Mouse (Mus musculus): ENCODE results near the gene Gm13277.
"Not testable (repeated sequence)": the region's sequence is repeated elsewhere in the genome, so short reads cannot be mapped to it uniquely, and the experiment has no call there.

The Gm13277 gene

GRCm38 (mm10) chr4:88788402-88788801, at the start of gene Gm13277:
Gene Gm13277, plus strand, starts transcription at chr4:88788632.
- not testable (repeated sequence) for DNase-seq (ENCODE audit: low read depth, low spot score)

DNA sequence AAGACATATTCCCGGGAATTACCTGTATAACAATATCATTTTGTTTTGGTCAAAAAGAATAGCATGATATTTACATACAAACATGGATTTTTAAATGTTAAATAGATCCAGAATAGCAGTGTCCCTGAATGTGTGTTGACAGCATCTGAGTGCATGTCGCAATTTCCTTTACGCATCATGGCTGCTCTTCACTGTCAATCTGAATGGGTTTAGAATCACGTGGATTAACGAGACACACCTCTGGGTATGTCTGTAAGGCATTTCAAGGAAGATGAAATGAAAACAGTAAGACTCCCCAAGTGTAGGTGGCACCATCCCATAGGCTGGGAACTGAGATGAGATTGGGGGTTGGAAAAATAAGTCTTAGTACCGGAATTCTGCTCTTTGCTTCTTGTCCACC, 49.4 kb upstream of the Gm13277 start:
- no peak for DNase-seq (ENCODE audit: low read depth, low spot score)

DNA sequence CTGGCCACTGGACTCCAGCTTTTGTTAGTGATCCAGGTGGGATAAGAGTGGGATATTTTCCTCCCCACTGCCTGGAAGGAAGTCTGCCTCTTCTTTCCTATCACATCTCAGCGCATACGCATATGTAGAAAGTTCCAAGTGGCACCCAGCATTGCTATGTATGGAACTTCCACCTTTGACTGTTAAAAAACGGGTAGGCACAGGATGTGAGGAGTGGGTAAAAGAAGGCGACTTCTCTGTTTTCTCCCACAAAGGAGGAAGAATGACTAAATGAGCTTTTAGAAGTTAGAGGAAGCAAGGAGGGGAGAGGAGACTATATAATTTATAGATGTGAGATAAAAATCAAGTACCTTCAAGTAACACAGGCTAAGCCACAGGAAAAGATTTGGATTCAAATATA, 47.0 kb upstream of the Gm13277 start:
- no peak for DNase-seq (ENCODE audit: low read depth, low spot score)

DNA sequence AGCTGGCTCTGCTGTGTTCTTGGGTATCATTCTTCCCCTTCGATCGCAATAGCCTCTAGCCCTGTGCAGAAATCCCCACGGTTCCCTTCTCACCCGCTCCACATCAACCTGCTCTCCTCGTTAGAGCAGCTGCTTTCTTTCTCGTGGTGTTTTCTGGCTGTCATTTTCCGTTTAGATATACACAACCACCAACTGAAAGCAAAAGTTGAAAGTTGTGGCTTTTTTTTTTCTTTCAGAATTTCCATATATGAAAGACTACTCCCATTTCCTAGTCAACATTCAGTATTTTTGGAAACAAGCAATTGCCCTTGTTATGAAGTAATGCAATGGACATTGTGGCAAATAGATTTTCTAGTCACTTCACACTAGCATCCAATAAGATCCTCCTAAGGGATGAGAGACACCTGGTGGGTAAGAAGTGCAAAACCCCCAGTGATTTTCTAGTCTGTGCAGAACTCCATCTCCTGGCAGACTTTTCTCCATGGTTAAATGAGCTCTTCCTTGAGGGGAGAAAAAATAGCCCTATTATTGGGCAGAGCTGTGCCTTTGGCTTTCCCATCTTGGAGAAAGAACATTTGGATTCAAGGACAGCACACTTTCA, 45.6 kb upstream of the Gm13277 start:
- DNase-seq (ENCODE audit: low read depth, low spot score), result no peak

DNA sequence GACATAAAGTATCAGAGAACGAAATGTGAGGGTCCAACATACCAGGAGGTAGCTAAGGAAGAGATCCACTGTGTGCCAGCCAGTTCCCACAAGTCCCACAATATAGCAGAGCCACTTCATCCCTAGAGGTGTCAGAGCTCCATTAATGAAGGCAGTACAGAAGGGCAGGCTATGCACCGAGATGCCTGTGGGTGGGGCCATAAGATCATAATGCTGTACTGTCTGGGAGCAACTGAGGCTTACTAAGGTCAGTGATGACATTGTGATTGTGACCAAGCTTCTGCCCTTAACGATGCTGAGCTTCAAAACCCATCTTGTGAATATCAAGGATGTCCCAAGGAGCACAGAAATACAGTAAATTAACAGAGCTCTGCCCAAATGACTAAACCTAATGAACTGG, 44.2 kb upstream of the Gm13277 start:
- DNase-seq (ENCODE audit: low read depth, low spot score), result no peak

DNA sequence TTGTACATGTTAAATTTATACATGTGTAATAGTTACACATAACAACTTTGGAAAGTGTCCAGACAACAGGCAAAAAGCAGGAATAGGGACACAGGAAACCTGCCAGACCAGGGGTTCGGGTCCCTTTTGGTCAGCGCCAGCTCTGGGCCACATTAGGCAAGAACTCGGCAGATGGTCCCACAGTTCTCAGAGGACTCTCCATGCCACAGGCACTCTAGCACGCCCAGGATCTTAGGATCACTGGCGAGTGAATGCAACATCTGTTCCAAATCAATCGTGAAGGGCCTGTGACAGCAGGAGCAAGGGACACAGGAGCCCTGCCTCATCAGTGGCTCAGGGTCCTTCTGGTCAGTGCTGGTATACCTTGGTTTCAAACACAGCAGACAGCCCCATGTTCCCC, 38.5 kb upstream of the Gm13277 start:
- DNase-seq (ENCODE audit: low read depth, low spot score), result no peak

DNA sequence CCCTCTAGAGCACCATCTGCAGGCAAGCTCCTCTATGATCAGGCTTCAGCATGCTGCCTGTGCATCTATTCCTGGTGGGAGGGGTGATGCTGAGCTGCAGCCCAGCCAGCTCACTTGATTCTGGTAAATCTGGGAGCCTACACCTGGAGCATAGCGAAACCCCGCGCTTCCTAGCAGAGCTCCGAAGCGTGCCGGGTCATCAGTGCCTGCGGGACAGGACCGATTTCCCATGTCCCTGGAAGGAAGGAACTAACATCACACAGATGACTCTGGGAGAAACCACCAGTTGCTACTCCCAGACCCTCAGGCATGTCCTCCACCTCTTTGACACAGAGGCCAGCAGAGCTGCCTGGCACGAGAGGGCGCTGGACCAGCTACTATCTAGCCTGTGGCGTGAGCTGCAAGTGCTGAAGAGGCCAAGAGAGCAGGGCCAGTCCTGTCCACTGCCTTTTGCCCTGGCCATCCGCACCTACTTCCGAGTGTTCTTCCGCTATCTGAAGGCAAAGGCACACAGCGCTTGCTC, 33.6 kb upstream of the Gm13277 start, which contains the start of gene Gm13271:
Gene Gm13271 (plus strand): TSS at position 51 of the 523 bp plus-strand sequence.
- DNase-seq (ENCODE audit: low read depth, low spot score), result not testable (repeated sequence)

GRCm38 (mm10) chr4:88756581-88757513, 31.6 kb upstream of the Gm13277 start:
- not testable (repeated sequence) for DNase-seq (ENCODE audit: low read depth, low spot score)

DNA sequence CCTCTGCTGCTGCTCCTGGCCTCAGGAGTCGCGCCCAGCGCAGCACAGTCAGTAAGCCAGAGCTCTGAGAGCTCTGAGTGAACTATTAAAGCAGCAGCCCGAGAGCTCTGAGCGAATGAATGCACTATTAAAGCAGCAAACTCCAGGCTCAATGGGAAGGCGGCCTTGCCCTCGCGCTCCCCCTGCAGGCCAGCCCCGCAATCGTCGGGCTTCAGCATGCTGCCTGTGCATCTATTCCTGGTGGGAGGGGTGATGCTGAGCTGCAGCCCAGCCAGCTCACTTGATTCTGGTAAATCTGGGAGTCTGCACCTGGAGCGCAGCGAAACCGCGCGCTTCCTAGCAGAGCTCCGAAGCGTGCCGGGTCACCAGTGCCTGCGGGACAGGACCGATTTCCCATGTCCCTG, 30.8 kb upstream of the Gm13277 start:
- not testable (repeated sequence) for DNase-seq (ENCODE audit: low read depth, low spot score)

- DNase-seq (ENCODE audit: low read depth, low spot score), result not testable (repeated sequence)
Measured at GRCm38 (mm10) chr4:88758751-88759150, 29.7 kb upstream of the Gm13277 start.

- peak; percentile 21 for DNase-seq (ENCODE audit: low read depth, low spot score)
Measured at GRCm38 (mm10) chr4:88759610-88760268, 28.7 kb upstream of the Gm13277 start, which contains the start of gene Gm13283. Gene Gm13283, plus strand, starts transcription at chr4:88760119.

GRCm38 (mm10) chr4:88760431-88760830, 28.0 kb upstream of the Gm13277 start:
- DNase-seq (ENCODE audit: low read depth, low spot score), result not testable (repeated sequence)

- not testable (repeated sequence) for DNase-seq (ENCODE audit: low read depth, low spot score)
Measured at GRCm38 (mm10) chr4:88761776-88762175, 26.7 kb upstream of the Gm13277 start.

DNA sequence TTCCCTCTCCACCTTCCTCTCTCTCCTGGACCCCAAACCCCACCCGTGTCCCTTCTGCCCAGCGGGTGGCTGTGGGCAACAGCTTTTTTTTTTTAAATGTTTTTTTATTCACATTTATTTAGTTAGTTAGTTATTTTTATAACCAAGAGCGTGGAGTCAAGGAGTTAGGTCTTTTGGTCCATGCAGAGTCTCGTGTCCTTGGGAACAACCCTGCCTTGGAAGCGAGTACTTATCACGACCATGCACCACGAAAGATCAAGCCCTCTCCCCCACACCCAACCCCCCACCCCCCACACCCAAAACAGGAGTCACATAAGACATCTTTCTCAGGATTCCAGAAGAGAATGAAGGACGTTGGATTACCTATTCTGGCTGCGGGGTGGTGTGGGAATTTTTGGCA, 26.1 kb upstream of the Gm13277 start:
- DNase-seq (ENCODE audit: low read depth, low spot score), result not testable (repeated sequence)

- not testable (repeated sequence) for DNase-seq (ENCODE audit: low read depth, low spot score)
Measured at GRCm38 (mm10) chr4:88763384-88764018, 24.9 kb upstream of the Gm13277 start.

DNA sequence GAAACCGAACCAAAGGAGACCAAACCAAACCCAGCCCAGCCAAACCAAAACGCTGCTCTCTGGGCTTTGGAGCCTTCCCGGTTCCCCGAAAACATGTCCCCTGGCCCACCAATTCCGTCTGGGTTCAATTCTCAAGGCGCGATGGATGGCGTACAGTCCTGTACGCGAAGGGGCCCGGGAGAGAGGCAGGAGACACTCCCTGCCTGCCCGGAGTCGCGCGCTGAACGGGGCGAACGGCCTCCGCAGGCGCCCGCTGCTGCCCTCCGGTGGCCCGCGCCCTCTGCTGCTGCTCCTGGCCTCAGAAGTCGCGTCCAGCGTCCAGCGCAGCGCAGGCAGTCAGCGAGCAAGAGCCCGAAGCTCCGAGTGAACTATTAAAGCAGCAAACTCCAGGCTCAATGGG, 14.9 kb upstream of the Gm13277 start, which contains the start of gene Gm13290:
Gene Gm13290 (plus strand): TSS at position 301 of the 400 bp plus-strand sequence.
- not testable (repeated sequence) for DNase-seq (ENCODE audit: low read depth, low spot score)

DNA sequence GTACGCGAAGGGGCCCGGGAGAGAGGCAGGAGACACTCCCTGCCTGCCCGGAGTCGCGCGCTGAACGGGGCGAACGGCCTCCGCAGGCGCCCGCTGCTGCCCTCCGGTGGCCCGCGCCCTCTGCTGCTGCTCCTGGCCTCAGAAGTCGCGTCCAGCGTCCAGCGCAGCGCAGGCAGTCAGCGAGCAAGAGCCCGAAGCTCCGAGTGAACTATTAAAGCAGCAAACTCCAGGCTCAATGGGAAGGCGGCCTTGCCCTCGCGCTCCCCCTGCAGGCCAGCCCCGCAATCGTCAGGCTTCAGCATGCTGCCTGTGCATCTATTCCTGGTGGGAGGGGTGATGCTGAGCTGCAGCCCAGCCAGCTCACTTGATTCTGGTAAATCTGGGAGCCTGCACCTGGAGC, 11.8 kb upstream of the Gm13277 start, which contains the start of gene Gm13289:
Gene Gm13289 (plus strand): TSS at position 301 of the 400 bp plus-strand sequence.
- DNase-seq (ENCODE audit: low read depth, low spot score), result not testable (repeated sequence)

GRCm38 (mm10) chr4:88779550-88779949, 8.9 kb upstream of the Gm13277 start, which contains the start of gene Gm13272:
Gene Gm13272, plus strand, starts transcription at chr4:88779850.
- not testable (repeated sequence) for DNase-seq (ENCODE audit: low read depth, low spot score)

GRCm38 (mm10) chr4:88780320-88780719, 8.1 kb upstream of the Gm13277 start:
- DNase-seq (ENCODE audit: low read depth, low spot score), result not testable (repeated sequence)

DNA sequence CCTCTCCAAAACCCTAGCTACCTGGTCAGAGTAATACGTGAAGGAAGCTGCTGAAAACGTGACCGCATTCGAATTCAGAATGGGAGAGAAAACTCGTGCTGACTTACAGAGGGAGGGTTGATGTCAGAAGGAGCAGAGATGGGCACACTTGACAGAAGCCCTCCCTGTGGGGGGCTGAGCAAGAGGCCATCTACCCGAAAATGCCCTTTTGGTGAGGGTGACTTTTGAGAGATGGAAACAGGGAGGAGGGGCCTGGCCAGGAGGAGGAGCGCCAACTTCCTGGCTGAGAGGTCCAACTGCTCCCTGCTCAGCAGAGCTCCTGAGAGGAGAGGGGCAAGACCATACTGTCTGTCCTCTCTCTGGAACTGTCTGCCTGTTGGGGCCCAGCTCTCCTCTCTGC, 6.6 kb upstream of the Gm13277 start, which contains the start of gene Ifnz:
Gene Ifnz (plus strand): TSS at position 301 of the 400 bp plus-strand sequence.
- not testable (repeated sequence) for DNase-seq (ENCODE audit: low read depth, low spot score)

DNA sequence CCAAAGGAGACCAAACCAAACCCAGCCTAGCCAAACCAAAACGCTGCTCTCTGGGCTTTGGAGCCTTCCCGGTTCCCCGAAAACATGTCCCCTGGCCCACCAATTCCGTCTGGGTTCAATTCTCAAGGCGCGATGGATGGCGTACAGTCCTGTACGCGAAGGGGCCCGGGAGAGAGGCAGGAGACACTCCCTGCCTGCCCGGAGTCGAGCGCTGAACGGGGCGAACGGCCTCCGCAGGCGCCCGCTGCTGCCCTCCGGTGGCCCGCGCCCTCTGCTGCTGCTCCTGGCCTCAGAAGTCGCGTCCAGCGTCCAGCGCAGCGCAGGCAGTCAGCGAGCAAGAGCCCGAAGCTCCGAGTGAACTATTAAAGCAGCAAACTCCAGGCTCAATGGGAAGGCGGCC, 6.1 kb upstream of the Gm13277 start:
- DNase-seq (ENCODE audit: low read depth, low spot score), result not testable (repeated sequence)
